34 mouse cellular contexts compared by ENCODE assay signal in genomic region chr1:167659065-167659464, GRCm38 (mm10). TPM values are rescaled to one million over a fixed set of nuclear protein-coding genes. Genes with fewer than 3 reads are reported as not detected.
"Had no signal": no experiment of that assay in that cellular context is flagged by ENCODE, and none has a peak within 500 bp of the region (broad histone marks: within the 10 kb centered on the region; RNA-seq: fewer than 3 reads in every experiment).

No protein-coding gene starts in this region.

- DNase-seq: heart, postnatal 10 days; heart, postnatal 14 days; heart, postnatal 36 days; heart, postnatal 4 days; kidney, adult 11 months; kidney, adult 18-20 months; kidney, adult 2 months; kidney, adult 8-10 months; kidney, adult 9 months; kidney, postnatal 10 days; kidney, postnatal 14 days; kidney, postnatal 25 days; kidney, postnatal 36 days; kidney, postnatal 4 days; layer of hippocampus, adult 9-11 months; layer of hippocampus, postnatal 36 days had no signal

- H3K9me3 ChIP-seq: heart, embryonic 12.5 days; heart, embryonic 13.5 days; heart, embryonic 15.5 days; hindbrain, embryonic 10.5 days; hindbrain, embryonic 12.5 days; hindbrain, embryonic 13.5 days; hindbrain, embryonic 15.5 days; intestine, embryonic 15.5 days; kidney, embryonic 15.5 days had no signal

- H3K27ac ChIP-seq: heart, embryonic 13.5 days; heart, embryonic 15.5 days; hindbrain, embryonic 10.5 days; hindbrain, embryonic 12.5 days; hindbrain, embryonic 13.5 days; hindbrain, embryonic 14.5 days; hindbrain, embryonic 15.5 days; hindbrain, postnatal 0 days; intestine, embryonic 15.5 days; kidney, embryonic 15.5 days; kidney, postnatal 0 days; layer of hippocampus, adult 2 months; left cerebral cortex, adult 2 months had no signal

- H3K36me3 ChIP-seq: heart, embryonic 12.5 days; heart, embryonic 13.5 days; heart, embryonic 15.5 days; hindbrain, embryonic 10.5 days; hindbrain, embryonic 12.5 days; hindbrain, embryonic 13.5 days; hindbrain, embryonic 15.5 days; intestine, embryonic 15.5 days; kidney, embryonic 15.5 days had no signal

- H3K4me3 ChIP-seq: heart, embryonic 12.5 days; heart, embryonic 13.5 days; heart, embryonic 15.5 days; hindbrain, embryonic 10.5 days; hindbrain, embryonic 12.5 days; hindbrain, embryonic 13.5 days; hindbrain, embryonic 15.5 days; intestine, embryonic 15.5 days; kidney, embryonic 15.5 days; layer of hippocampus, adult 2 months; left cerebral cortex, adult 2 months had no signal

RNA-seq across cellular contexts. Expression of gene Lmx1a, which starts 30.0 kb away (rescaled TPM):
- polyA plus RNA-seq: heart, embryonic 14.5 days; heart, embryonic 16.5 days; heart, postnatal 0 days; kidney, embryonic 14.5 days had no signal
